Mouse (Mus musculus): ENCODE data around the gene C530008M17Rik.

DNA sequence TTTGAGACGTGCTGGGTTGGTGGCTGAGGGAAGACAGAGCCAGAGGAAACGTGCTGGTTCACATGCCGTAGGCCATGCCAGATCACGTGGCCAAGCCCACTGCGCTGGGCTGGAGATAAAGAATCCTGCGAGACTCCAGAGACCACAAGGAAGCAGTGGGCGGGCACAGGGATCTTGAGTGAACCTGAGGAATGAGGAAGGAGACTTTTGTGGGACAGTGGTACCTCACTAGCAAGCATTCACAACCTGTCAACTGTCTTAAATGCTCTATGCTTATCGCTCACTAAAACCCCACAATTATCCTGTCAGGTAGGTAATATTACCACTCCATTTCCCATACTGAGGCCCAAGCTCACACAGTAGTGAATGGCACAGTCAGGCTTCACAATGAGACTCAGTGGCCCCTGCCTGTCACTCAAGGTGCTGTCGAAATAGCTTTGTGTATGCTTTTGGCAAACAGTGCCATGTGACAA is 88.5 kb downstream of the C530008M17Rik start:
- TF ChIP-seq CTCF (conservative IDR thresholded peaks at IDR 0.05; ENCODE audit: low read length) = no peak
- TF ChIP-seq POU5F1 (IDR thresholded peaks at IDR 0.05; ENCODE audit: borderline replicate concordance, low read length) = no peak

Measured in E14TG2a.4 (cell line).